Mouse (Mus musculus) neutrophil, adult 5-6 weeks (primary cell): Measurements from ENCODE around the gene 9130023H24Rik. TPM values are rescaled to one million over a fixed set of nuclear protein-coding genes. Genes with fewer than 3 reads are reported as not detected.

Experiments used
- ATAC-seq: fragments of 151-379, 151-347 bp; 2 replicates; pipeline ENCODE4 v1.8.0; 2017; ENCODE audit warnings: mild to moderate bottlenecking, moderate TSS enrichment; ENCODE audit not compliant: insufficient number of reproducible peaks, poor library complexity, low FRiP score, severe bottlenecking; ENCODE audit errors: extremely low read depth
- total RNA-seq: library from RNA; stranded (forward); fragments of 200-1000 nt; gene quantifications from 2 replicates; pipeline ENCODE4 v1.2.3, GENCODE M21; 2017

9130023H24Rik gene
- total RNA-seq, 1 experiment from 2014 or later, result 5.2 TPM

- peak; percentile 80 for ATAC-seq
Observed at GRCm38 (mm10) chr7:128208187-128208586, 29.6 kb downstream of the 9130023H24Rik start.

DNA sequence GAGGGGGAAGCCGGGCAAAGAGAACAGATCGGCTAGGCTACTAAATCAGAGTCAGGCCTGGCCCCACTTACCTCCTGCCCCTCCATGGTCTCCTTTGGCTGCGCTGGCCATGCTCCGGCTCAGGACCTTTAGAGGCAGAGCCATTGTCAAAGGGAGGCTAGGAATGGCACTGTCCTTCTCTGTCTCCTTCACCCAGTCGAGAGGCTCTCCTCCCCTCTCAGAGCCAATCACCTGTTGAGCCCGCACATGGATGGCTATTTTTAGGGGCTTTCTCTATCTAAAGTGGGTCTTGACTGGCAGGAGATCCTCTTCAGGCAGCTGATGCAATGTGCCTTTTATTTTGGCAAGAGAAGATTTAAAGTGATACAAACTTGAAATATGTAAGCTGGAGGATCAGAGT, 31.7 kb downstream of the 9130023H24Rik start, which contains the start of gene Cox6a2:
Gene Cox6a2, minus strand, starts transcription at position 236 of the 400 bp plus-strand sequence.
- no peak for ATAC-seq

DNA sequence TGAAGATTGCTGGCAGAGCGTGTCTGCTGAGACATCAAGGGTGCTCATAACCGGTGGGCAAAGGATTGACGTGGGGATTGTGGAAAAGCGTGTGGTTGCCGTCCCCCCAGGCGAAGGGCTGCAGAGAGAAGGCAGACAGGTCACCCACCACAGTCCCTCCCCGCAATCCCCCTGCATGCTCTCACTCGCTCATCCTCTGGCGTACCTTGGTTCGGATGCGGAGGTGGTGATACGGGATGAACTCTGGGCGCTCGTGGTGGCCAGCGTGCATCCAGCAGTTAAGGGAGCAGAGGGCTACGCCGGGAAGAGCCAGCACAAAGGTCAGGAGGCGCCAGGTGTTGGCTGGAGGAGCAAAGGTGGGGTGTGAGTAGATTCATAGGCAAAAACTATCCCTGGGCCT, 32.1 kb downstream of the 9130023H24Rik start:
- no peak for ATAC-seq

DNA sequence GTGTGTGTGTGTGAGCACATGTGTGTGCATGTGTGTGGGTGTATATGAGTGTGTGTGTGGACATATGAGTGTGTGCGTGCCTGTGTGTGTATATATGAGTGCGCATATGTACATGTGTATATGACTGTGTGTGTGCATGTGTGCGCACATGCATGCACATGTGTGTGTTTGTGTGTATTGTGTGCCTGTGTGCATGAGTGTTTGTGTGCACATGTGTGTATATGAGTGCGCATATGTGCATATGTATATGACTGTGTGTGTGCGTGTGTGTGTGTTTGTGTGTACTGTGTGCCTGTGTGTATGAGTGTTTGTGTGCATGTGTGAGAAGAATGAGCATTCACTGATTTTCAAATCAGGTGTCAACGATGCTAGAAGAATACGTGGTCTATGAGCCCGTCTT, 33.7 kb downstream of the 9130023H24Rik start:
- ATAC-seq, result no peak

DNA sequence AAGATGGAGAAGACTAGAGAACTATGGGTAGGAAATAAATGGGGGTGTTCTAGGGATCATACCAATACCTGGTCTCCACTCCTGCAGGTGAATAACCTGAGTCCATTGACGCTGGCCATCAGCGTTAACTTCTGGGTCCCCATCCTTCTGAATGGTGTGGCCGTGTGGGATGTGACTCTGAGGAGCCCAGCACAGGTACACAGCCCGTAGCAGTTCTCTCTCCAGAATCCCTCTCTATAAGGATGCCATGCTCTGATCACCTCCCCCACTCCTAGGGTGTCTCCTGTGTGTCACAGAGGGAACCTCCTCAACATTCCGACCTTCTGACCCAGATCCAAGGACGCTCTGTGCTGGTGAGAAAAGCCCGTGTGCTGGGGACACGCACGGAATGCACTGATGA, 34.8 kb downstream of the 9130023H24Rik start:
- no peak for ATAC-seq

- no peak for ATAC-seq
Observed at GRCm38 (mm10) chr7:128201607-128202006, 36.2 kb downstream of the 9130023H24Rik start.

Other genes with a start within 250 kb of the 9130023H24Rik start
- gene Pycard, start 244.2 kb downstream of the 9130023H24Rik start, total RNA-seq, result 10.5 and 16.2 TPM in 2 replicates
- gene Trim72, start 234.1 kb downstream of the 9130023H24Rik start, total RNA-seq, result 0.70 and 0.86 TPM in 2 replicates
- 339 and 346 TPM in 2 replicates for gene Itgam, start 175.4 kb downstream of the 9130023H24Rik start, total RNA-seq
- gene Gm49368, start 175.3 kb downstream of the 9130023H24Rik start, total RNA-seq, result 23.6 and 30.6 TPM in 2 replicates
- 44.3 and 62.5 TPM in 2 replicates for gene Itgax, start 108.5 kb downstream of the 9130023H24Rik start, total RNA-seq
- gene Itgad, start 83.7 kb downstream of the 9130023H24Rik start, total RNA-seq, result 0.12 and 1.8 TPM in 2 replicates
- not detected in 2 replicates for gene Cox6a2, start 31.6 kb downstream of the 9130023H24Rik start, total RNA-seq
- 5.8 and 7.1 TPM in 2 replicates for gene Armc5, start 689 bp downstream of the 9130023H24Rik start, total RNA-seq
- gene Tgfb1i1, start 8.8 kb upstream of the 9130023H24Rik start, total RNA-seq, result 0.70 and 1.2 TPM in 2 replicates
- not detected in 2 replicates for gene Slc5a2, start 27.6 kb upstream of the 9130023H24Rik start, total RNA-seq
- gene BC017158, start 60.1 kb upstream of the 9130023H24Rik start, total RNA-seq, result 10.4 and 11.4 TPM in 2 replicates
- gene Rgs10, start 180.7 kb upstream of the 9130023H24Rik start, total RNA-seq, result 27.0 and 28.9 TPM in 2 replicates
- gene Tial1, start 223.7 kb upstream of the 9130023H24Rik start, total RNA-seq, result 98.0 and 109 TPM in 2 replicates